Mouse (Mus musculus) heart, adult 2 months (tissue): Measurements from ENCODE around the gene Kctd6. TPM values are rescaled to one million over a fixed set of nuclear protein-coding genes. Genes with fewer than 3 reads are reported as not detected.
A peak's percentile ranks its signal among the peaks of the same experiment; 100 is the strongest.
"Not testable (repeated sequence)": the region's sequence is repeated elsewhere in the genome, so short reads cannot be mapped to it uniquely, and the experiment has no call there.

Source experiments
- DNase-seq, 2 experiments: peaks; one replicate each; pipeline ENCODE4 v3.0.0; 2021
- H3K27ac ChIP-seq: fragments of 200-600 bp; 2 replicates; pipeline ENCODE4 v1.8.1; 2022
- H3K27me3 ChIP-seq: fragments of 200-500 bp; 2 replicates; pipeline ENCODE4 v1.6.1; 2012; ENCODE audit warnings: mild to moderate bottlenecking, low read length, inconsistent platforms, mixed read lengths; ENCODE audit not compliant: control insufficient read depth, insufficient read depth
- H3K36me3 ChIP-seq: fragments of 200-500 bp; 2 replicates; pipeline ENCODE4 v1.6.1; 2012; ENCODE audit warnings: low read length, inconsistent platforms; ENCODE audit not compliant: control insufficient read depth, insufficient read depth
- H3K4me1 ChIP-seq: fragments of 200-500 bp; 2 replicates; pipeline ENCODE4 v1.6.1; 2011; ENCODE audit warnings: low read length; ENCODE audit not compliant: control insufficient read depth, insufficient read depth
- H3K4me3 ChIP-seq: fragments of 200-600 bp; 2 replicates; pipeline ENCODE4 v1.8.1; 2022
- H3K79me2 ChIP-seq: fragments of 200-500 bp; replicated peaks from 2 replicates; pipeline ENCODE4 v1.6.1; 2012; ENCODE audit warnings: mild to moderate bottlenecking, inconsistent platforms, low read length, moderate library complexity, mixed read lengths; ENCODE audit not compliant: control insufficient read depth, insufficient read depth
- H3K9ac ChIP-seq: fragments of 200-500 bp; 2 replicates; pipeline ENCODE4 v1.6.1; 2012; ENCODE audit warnings: low read depth, mild to moderate bottlenecking, control low read depth, inconsistent platforms, low read length, mixed read lengths
- CTCF ChIP-seq: fragments of 200-600 bp; IDR thresholded peaks from 2 replicates; pipeline ENCODE4 v1.8.1; 2022; ENCODE audit warnings: antibody characterized with exemption, mild to moderate bottlenecking, moderate library complexity
- EP300 ChIP-seq: fragments of 200-500 bp; IDR thresholded peaks from 2 replicates; pipeline ENCODE4 v1.6.1; 2011; ENCODE audit warnings: low read depth, low read length, control low read depth; ENCODE audit not compliant: insufficient read depth
- POLR2A ChIP-seq: fragments of 200-500 bp; IDR thresholded peaks from 2 replicates; pipeline ENCODE4 v1.6.1; 2011; ENCODE audit warnings: mild to moderate bottlenecking, low read depth, low read length, control low read depth; ENCODE audit not compliant: insufficient read depth
- WGBS: fragments of 180-500 bp; shearing (Covaris S2); methylation state at CpG from one replicate; pipeline ENCODE4 v1.1.7; 2018; 5-methylcytosine and 5-hydroxymethylcytosine counted together
- intact Hi-C: fragments of 180-260 bp; cut with DNase I; formaldehyde crosslinking; loops from one replicate; pipeline ENCODE4 v1.15.1; 2025
- long read RNA-seq: library from polyadenylated mRNA; stranded (forward); transcript quantifications from one replicate; pipeline ENCODE4 v2.0.0, GENCODE M21; 2021
- polyA plus RNA-seq: library from polyadenylated mRNA; depleted of rRNA; stranded (reverse); fragments of >200 nt; gene quantifications from 2 replicates; pipeline ENCODE4 v1.2.3, GENCODE M21; 2012; rRNA removed
- total RNA-seq, 2 experiments: library from RNA; stranded (reverse); gene quantifications; 2 replicates each; pipeline ENCODE4 v1.2.3; 2021

The Kctd6 gene
- 10 to 100 TPM in 1 of 2 experiments, 1 to 10 TPM in 1; 8.4 to 10.3 TPM for total RNA-seq
- polyA plus RNA-seq = 7.3 and 10.7 TPM in 2 replicates
- long read RNA-seq, transcript Kctd6-201 (3 exons, 1,650 nt) = major isoform, 16 of 17 reads
- long read RNA-seq, partial matches to known transcripts = 0 of 17 reads
- long read RNA-seq, other reads (novel, unspliced or antisense) = 1 of 17 reads

GRCm38 (mm10) chr14:8213803-8214224 lies at the start of gene Kctd6:
Gene Kctd6 (plus strand): TSS chr14:8214140.
- peaks cover 6% of the 10 kb centered on the region for H3K4me1 ChIP-seq
- H3K9ac ChIP-seq = peak within 1 kb of the TSS; percentile 97
- no peaks in the 10 kb centered on the region for H3K36me3 ChIP-seq
- intact Hi-C loops = loop anchor here (2.0 to 5.0 kb wide), 3 partner anchors 41 to 132 kb away; partner anchors contain the start of genes Pdhb, Pxk and Rpp14
- no peaks in the 10 kb centered on the region for H3K79me2 ChIP-seq
- TF ChIP-seq EP300 (no peak), POLR2A (peak; percentile 68), CTCF (peak; percentile 84)
- peak within 1 kb of the TSS; percentile 90 for H3K27ac ChIP-seq
- H3K27me3 ChIP-seq = no peaks in the 10 kb centered on the region
- under 1% methylated on average over 48 of the region's 49 CpGs for WGBS
- H3K4me3 ChIP-seq = peak within 1 kb of the TSS; percentile 89
- DNase-seq = peak; percentile 99

GRCm38 (mm10) chr14:8164463-8164862 lies 49.5 kb upstream of the Kctd6 start:
- peaks cover 9% of the 10 kb centered on the region for H3K36me3 ChIP-seq
- H3K27me3 ChIP-seq = no peaks in the 10 kb centered on the region
- H3K4me3 ChIP-seq = no peak overlapping the region
- no peak overlapping the region for H3K27ac ChIP-seq
- no peaks in the 10 kb centered on the region for H3K4me1 ChIP-seq
- WGBS = 63% methylated on average over 7 of the region's 7 CpGs
- no peak for DNase-seq
- H3K9ac ChIP-seq = no peak overlapping the region
- intact Hi-C loops = loop anchor here (10.0 kb wide), 1 partner anchor 200 kb away; no protein-coding TSS in a partner anchor
- 0 out of 2 replicates have a peak, but pooled peaks cover 2% of the 10 kb centered on the region for H3K79me2 ChIP-seq
- TF ChIP-seq EP300 = no peak
- no peak for TF ChIP-seq CTCF
- no peak for TF ChIP-seq POLR2A

DNA sequence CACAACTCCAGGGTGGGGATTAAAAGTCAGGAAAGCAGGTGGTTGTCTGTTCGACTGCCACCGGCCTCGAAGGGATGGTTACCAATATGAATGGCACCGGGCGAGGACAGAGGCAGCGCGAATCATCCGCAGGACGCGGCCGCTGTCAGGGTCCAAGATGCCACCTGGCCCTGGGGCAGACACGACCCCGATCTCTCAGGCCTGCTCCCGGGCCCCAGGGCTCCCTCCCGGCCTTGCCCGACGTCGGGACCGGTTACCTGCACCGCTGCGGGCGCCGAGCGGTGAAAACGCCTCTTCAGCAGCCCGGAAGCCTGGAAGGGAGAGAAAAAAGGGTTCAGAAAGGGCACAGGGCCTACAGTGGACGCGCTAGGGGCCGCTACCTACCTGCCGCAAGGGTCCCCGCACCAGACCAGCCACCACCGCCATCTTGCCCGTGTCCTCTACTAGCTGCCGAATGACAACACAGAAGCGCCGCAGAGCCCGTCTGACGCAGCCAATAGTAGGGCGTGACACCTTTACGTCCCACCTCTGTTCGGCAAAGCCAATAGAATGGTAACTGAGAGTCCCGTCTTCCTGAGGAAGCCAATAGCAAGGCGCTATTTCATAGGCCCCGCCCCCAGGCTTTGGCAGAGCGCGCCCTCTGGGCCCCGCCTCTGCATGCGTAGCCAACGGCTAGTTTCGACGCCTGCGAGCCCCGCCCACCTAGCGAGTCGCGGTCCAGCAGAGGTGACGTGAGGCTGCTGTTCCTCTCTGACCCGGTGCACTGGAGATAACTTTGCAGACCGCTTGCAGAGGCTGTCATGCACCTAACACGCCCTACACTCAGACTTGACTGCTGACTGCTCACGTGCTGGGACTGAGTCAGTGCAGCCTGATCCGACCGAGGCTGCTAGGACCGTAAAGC lies 41.2 kb upstream of the Kctd6 start, which contains the start of gene Pdhb:
Pdhb (minus strand) TSS at position 519 of the 904 bp plus-strand sequence.
- H3K4me3 ChIP-seq = peak within 1 kb of the TSS; percentile 94
- peaks cover 16% of the 10 kb centered on the region for H3K36me3 ChIP-seq
- H3K4me1 ChIP-seq = peaks cover 4% of the 10 kb centered on the region
- H3K79me2 ChIP-seq = peaks cover 2% of the 10 kb centered on the region; the same call in 1 of the 2 replicates
- WGBS = under 1% methylated on average over 64 of the region's 64 CpGs
- peak within 1 kb of the TSS; percentile 97 for H3K27ac ChIP-seq
- intact Hi-C loops = loop anchor here (2.0 kb wide), 2 partner anchors 40 to 74 kb away; partner anchors contain the start of gene Pxk
- no peaks in the 10 kb centered on the region for H3K27me3 ChIP-seq
- H3K9ac ChIP-seq = peak within 1 kb of the TSS; percentile 95
- peak; percentile 98 to 100 for DNase-seq
- peak; percentile 94 for TF ChIP-seq EP300
- peak; percentile 39 for TF ChIP-seq CTCF
- peak; percentile 96 for TF ChIP-seq POLR2A

- WGBS = 41% methylated on average over 7 of the region's 7 CpGs
- H3K27me3 ChIP-seq, H3K79me2 ChIP-seq, H3K4me1 ChIP-seq, DNase-seq: not testable (repeated sequence)
- TF ChIP-seq CTCF = peak; percentile 51
- peaks cover 16% of the 10 kb centered on the region for H3K36me3 ChIP-seq
- peak overlapping the region; percentile 91 for H3K27ac ChIP-seq
- H3K4me3 ChIP-seq = peak overlapping the region; percentile 55
- peak overlapping the region; percentile 42 for H3K9ac ChIP-seq
- intact Hi-C loops = loop anchor here (2.0 kb wide), 2 partner anchors 39 to 75 kb away; partner anchors contain the start of gene Pxk
Measured at GRCm38 (mm10) chr14:8173542-8174250, 40.2 kb upstream of the Kctd6 start.

GRCm38 (mm10) chr14:8174634-8175033 lies 39.3 kb upstream of the Kctd6 start:
- intact Hi-C loops = no loop called here
- no peak overlapping the region for H3K9ac ChIP-seq
- no peaks in the 10 kb centered on the region for H3K27me3 ChIP-seq
- H3K27ac ChIP-seq = no peak overlapping the region; the same call in 1 of the 2 replicates
- peaks cover 4% of the 10 kb centered on the region for H3K4me1 ChIP-seq
- WGBS = 29% methylated on average over 5 of the region's 5 CpGs
- TF ChIP-seq CTCF = no peak
- TF ChIP-seq EP300 = no peak
- TF ChIP-seq POLR2A = no peak
- H3K4me3 ChIP-seq = no peak overlapping the region
- DNase-seq = no peak
- H3K36me3 ChIP-seq = peaks cover 11% of the 10 kb centered on the region
- H3K79me2 ChIP-seq = no peaks in the 10 kb centered on the region; the same call in 1 of the 2 replicates
